Mouse (Mus musculus) kidney, adult 2 months (tissue): ENCODE measurements around the gene Rai14.

ENCODE experiments used
- CTCF ChIP-seq: fragments of 200-500 bp; conservative IDR thresholded peaks from 2 replicates; pipeline ENCODE4 v1.5.1; 2011; ENCODE audit warnings: low read depth, mild to moderate bottlenecking, control low read depth, low read length, moderate library complexity, mixed read lengths; ENCODE audit not compliant: insufficient read depth, insufficient read length
- POLR2A ChIP-seq: fragments of 200-500 bp; IDR thresholded peaks from one replicate; pipeline ENCODE4 v1.6.1; 2011; ENCODE audit warnings: low read depth, low read length, control low read depth

GRCm38 (mm10) chr15:10579159-10579558 is 135.3 kb downstream of the Rai14 start:
- TF ChIP-seq CTCF (no peak), POLR2A (no peak)
